Mouse (Mus musculus): Measurements from ENCODE around the gene Rhd. TPM values are rescaled to one million over a fixed set of nuclear protein-coding genes. Genes with fewer than 3 reads are reported as not detected.
"Not testable (repeated sequence)": the region's sequence is repeated elsewhere in the genome, so short reads cannot be mapped to it uniquely, and the experiment has no call there.

Gene Rhd
- polyA plus RNA-seq (2014; fragmentation: Nextera tagmentation; extraction: Ambion mirVana) = 0.75 and 1.4 TPM in 2 replicates

- Histone ChIP-seq H3K9ac (no peak within 1 kb of the TSS), H3K9me3 (ENCODE audit: control insufficient read depth, low read length) (no peaks in the 10 kb centered on the region), H3K4me1 (replicated peaks; ENCODE audit: control insufficient read depth, insufficient read depth, low read length) (no peaks in the 10 kb centered on the region), H3K4me3 (replicated peaks; ENCODE audit: low read length) (no peak within 1 kb of the TSS), H3K36me3 (replicated peaks; ENCODE audit: control insufficient read depth, insufficient read depth) (no peaks in the 10 kb centered on the region), H3K27me3 (ENCODE audit: control insufficient read depth, insufficient read depth, low read length) (peaks cover 11% of the 10 kb centered on the region), H3K27ac (no peak within 1 kb of the TSS), H3K4me2 (replicated peaks) (no peak within 1 kb of the TSS)
- 74% methylated on average over 14 of the region's 14 CpGs for WGBS
- ATAC-seq (ENCODE audit: low FRiP score) = no peak
- no peak for DNase-seq (ENCODE audit: low spot score)
Observed at GRCm38 (mm10) chr4:134863937-134864729, at the start of gene Rhd. Gene Rhd, plus strand, starts transcription at chr4:134864536.

GRCm38 (mm10) chr4:134817706-134818105, 46.6 kb upstream of the Rhd start:
- Histone ChIP-seq H3K27ac (no peak overlapping the region), H3K27me3 (ENCODE audit: control insufficient read depth, insufficient read depth, low read length) (no peaks in the 10 kb centered on the region), H3K4me3 (replicated peaks; ENCODE audit: low read length) (no peak overlapping the region), H3K9ac (no peak overlapping the region), H3K36me3 (replicated peaks; ENCODE audit: control insufficient read depth, insufficient read depth) (peaks cover 31% of the 10 kb centered on the region), H3K4me2 (replicated peaks) (no peak overlapping the region), H3K4me1 (replicated peaks; ENCODE audit: control insufficient read depth, insufficient read depth, low read length) (no peaks in the 10 kb centered on the region), H3K9me3 (ENCODE audit: control insufficient read depth, low read length) (no peaks in the 10 kb centered on the region)
- WGBS = 91% methylated on average over 4 of the region's 4 CpGs
- ATAC-seq (ENCODE audit: low FRiP score) (no peak), DNase-seq (ENCODE audit: low spot score) (no peak)

- 91% methylated on average over 1 of the region's 1 CpGs for WGBS
- no peak overlapping the region for H3K9ac ChIP-seq
- no peak overlapping the region for H3K4me3 ChIP-seq (replicated peaks; ENCODE audit: low read length)
- no peak for DNase-seq (ENCODE audit: low spot score)
- no peaks in the 10 kb centered on the region for H3K27me3 ChIP-seq (ENCODE audit: control insufficient read depth, insufficient read depth, low read length)
- no peaks in the 10 kb centered on the region for H3K4me1 ChIP-seq (replicated peaks; ENCODE audit: control insufficient read depth, insufficient read depth, low read length)
- peaks cover 40% of the 10 kb centered on the region for H3K36me3 ChIP-seq (replicated peaks; ENCODE audit: control insufficient read depth, insufficient read depth)
- H3K9me3 ChIP-seq (ENCODE audit: control insufficient read depth, low read length) = no peaks in the 10 kb centered on the region
- no peak overlapping the region for H3K27ac ChIP-seq
- H3K4me2 ChIP-seq (replicated peaks) = no peak overlapping the region
- ATAC-seq (ENCODE audit: low FRiP score) = no peak
Observed at GRCm38 (mm10) chr4:134821061-134821460, 43.3 kb upstream of the Rhd start.

- Histone ChIP-seq H3K4me2 (replicated peaks) (no peak overlapping the region), H3K9ac (no peak overlapping the region), H3K9me3 (ENCODE audit: control insufficient read depth, low read length) (no peaks in the 10 kb centered on the region), H3K4me1 (replicated peaks; ENCODE audit: control insufficient read depth, insufficient read depth, low read length) (no peaks in the 10 kb centered on the region), H3K27me3 (ENCODE audit: control insufficient read depth, insufficient read depth, low read length) (no peaks in the 10 kb centered on the region), H3K4me3 (replicated peaks; ENCODE audit: low read length) (no peak overlapping the region), H3K36me3 (replicated peaks; ENCODE audit: control insufficient read depth, insufficient read depth) (peaks cover 52% of the 10 kb centered on the region), H3K27ac (no peak overlapping the region)
- DNase-seq (ENCODE audit: low spot score) = no peak
- WGBS = 75% methylated on average over 2 of the region's 2 CpGs
- ATAC-seq (ENCODE audit: low FRiP score) = no peak
Observed at GRCm38 (mm10) chr4:134823560-134823959, 40.8 kb upstream of the Rhd start.

- not testable (repeated sequence) for ATAC-seq (ENCODE audit: low FRiP score); H3K27me3 ChIP-seq (ENCODE audit: control insufficient read depth, insufficient read depth, low read length)
Observed at GRCm38 (mm10) chr4:134825864-134826263, 38.5 kb upstream of the Rhd start.

GRCm38 (mm10) chr4:134826348-134826747, 38.0 kb upstream of the Rhd start:
- no peaks in the 10 kb centered on the region for H3K4me1 ChIP-seq (replicated peaks; ENCODE audit: control insufficient read depth, insufficient read depth, low read length)
- peaks cover 70% of the 10 kb centered on the region for H3K36me3 ChIP-seq (replicated peaks; ENCODE audit: control insufficient read depth, insufficient read depth)
- H3K9ac ChIP-seq = no peak overlapping the region
- no peak for ATAC-seq (ENCODE audit: low FRiP score)
- H3K27ac ChIP-seq = no peak overlapping the region
- no peaks in the 10 kb centered on the region for H3K9me3 ChIP-seq (ENCODE audit: control insufficient read depth, low read length)
- no peak overlapping the region for H3K4me2 ChIP-seq (replicated peaks)
- no peaks in the 10 kb centered on the region for H3K27me3 ChIP-seq (ENCODE audit: control insufficient read depth, insufficient read depth, low read length)
- no peak for DNase-seq (ENCODE audit: low spot score)
- no peak overlapping the region for H3K4me3 ChIP-seq (replicated peaks; ENCODE audit: low read length)

More at GRCm38 (mm10) chr4:134825864-134826263, 38.5 kb upstream of the Rhd start:
- not testable (repeated sequence) for H3K9me3 ChIP-seq (ENCODE audit: control insufficient read depth, low read length); DNase-seq (ENCODE audit: low spot score); H3K9ac ChIP-seq; H3K4me2 ChIP-seq (replicated peaks); H3K4me1 ChIP-seq (replicated peaks; ENCODE audit: control insufficient read depth, insufficient read depth, low read length); H3K4me3 ChIP-seq (replicated peaks; ENCODE audit: low read length); H3K27ac ChIP-seq
- 96% methylated on average over 10 of the region's 11 CpGs for WGBS
- H3K36me3 ChIP-seq (replicated peaks; ENCODE audit: control insufficient read depth, insufficient read depth) = peaks cover 66% of the 10 kb centered on the region

- WGBS = 96% methylated on average over 11 of the region's 11 CpGs
- Histone ChIP-seq H3K36me3 (replicated peaks; ENCODE audit: control insufficient read depth, insufficient read depth) (peaks cover 81% of the 10 kb centered on the region), H3K4me3 (replicated peaks; ENCODE audit: low read length) (no peak overlapping the region), H3K27me3 (ENCODE audit: control insufficient read depth, insufficient read depth, low read length) (no peaks in the 10 kb centered on the region), H3K9ac (no peak overlapping the region), H3K9me3 (ENCODE audit: control insufficient read depth, low read length) (no peaks in the 10 kb centered on the region), H3K27ac (no peak overlapping the region), H3K4me1 (replicated peaks; ENCODE audit: control insufficient read depth, insufficient read depth, low read length) (no peaks in the 10 kb centered on the region), H3K4me2 (replicated peaks) (no peak overlapping the region)
- DNase-seq (ENCODE audit: low spot score) = no peak
- no peak for ATAC-seq (ENCODE audit: low FRiP score)
Observed at GRCm38 (mm10) chr4:134827806-134828205, 36.5 kb upstream of the Rhd start.

- H3K36me3 ChIP-seq (replicated peaks; ENCODE audit: control insufficient read depth, insufficient read depth) = peaks cover 79% of the 10 kb centered on the region
- H3K9ac ChIP-seq = no peak overlapping the region
- H3K4me2 ChIP-seq (replicated peaks) = no peak overlapping the region
- no peak overlapping the region for H3K27ac ChIP-seq
- H3K9me3 ChIP-seq (ENCODE audit: control insufficient read depth, low read length) = no peaks in the 10 kb centered on the region
- H3K27me3 ChIP-seq (ENCODE audit: control insufficient read depth, insufficient read depth, low read length) = no peaks in the 10 kb centered on the region
- no peak for DNase-seq (ENCODE audit: low spot score)
- no peak overlapping the region for H3K4me3 ChIP-seq (replicated peaks; ENCODE audit: low read length)
- no peaks in the 10 kb centered on the region for H3K4me1 ChIP-seq (replicated peaks; ENCODE audit: control insufficient read depth, insufficient read depth, low read length)
- 88% methylated on average over 3 of the region's 3 CpGs for WGBS
- ATAC-seq (ENCODE audit: low FRiP score) = no peak
Observed at GRCm38 (mm10) chr4:134831934-134832333, 32.4 kb upstream of the Rhd start.

GRCm38 (mm10) chr4:134835486-134835885, 28.9 kb upstream of the Rhd start:
- H3K4me2 ChIP-seq (replicated peaks) = no peak overlapping the region
- WGBS = 92% methylated on average over 4 of the region's 4 CpGs
- peaks cover 52% of the 10 kb centered on the region for H3K36me3 ChIP-seq (replicated peaks; ENCODE audit: control insufficient read depth, insufficient read depth)
- H3K27ac ChIP-seq = no peak overlapping the region
- H3K4me3 ChIP-seq (replicated peaks; ENCODE audit: low read length) = no peak overlapping the region
- ATAC-seq (ENCODE audit: low FRiP score) (no peak), DNase-seq (ENCODE audit: low spot score) (no peak)
- H3K27me3 ChIP-seq (ENCODE audit: control insufficient read depth, insufficient read depth, low read length) = no peaks in the 10 kb centered on the region
- H3K9me3 ChIP-seq (ENCODE audit: control insufficient read depth, low read length) = no peaks in the 10 kb centered on the region
- no peaks in the 10 kb centered on the region for H3K4me1 ChIP-seq (replicated peaks; ENCODE audit: control insufficient read depth, insufficient read depth, low read length)
- H3K9ac ChIP-seq = no peak overlapping the region
